Mouse (Mus musculus): ENCODE results near the gene Itgax.

DNA sequence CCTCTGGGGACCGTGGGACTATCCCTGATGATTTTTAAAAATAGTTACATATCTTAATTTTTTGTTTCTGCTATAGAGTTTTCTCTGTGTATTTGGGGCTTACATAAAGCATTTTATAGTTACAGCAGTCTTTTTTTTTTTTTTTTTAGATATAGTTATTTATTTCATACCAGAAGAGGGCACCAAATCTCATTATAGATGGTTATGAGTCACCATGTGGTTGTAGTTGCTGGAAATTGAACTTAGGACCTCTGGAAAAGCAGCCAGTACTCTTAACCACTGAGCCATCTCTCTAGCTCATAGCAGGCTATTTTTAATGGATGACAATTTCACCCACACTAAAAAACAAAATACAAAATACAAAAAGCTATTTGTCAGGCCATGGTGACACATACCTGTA, 31.2 kb upstream of the Itgax start:
- TF ChIP-seq POLR2A (IDR thresholded peaks at IDR 0.05; ENCODE audit: control insufficient read depth, low read depth, low read length) (no peak), CTCF (IDR thresholded peaks at IDR 0.05; ENCODE audit: control insufficient read depth, insufficient read depth, insufficient replicate concordance, low read depth, low read length) (no peak)
